Mouse (Mus musculus) ES-Bruce4 (cell line): ENCODE measurements at regions not wholly inside any gene's neighbourhood (a gene's known extent, or its start where the extent isn't known, plus 50 kb on each side); places are given as distances from the start of the nearest gene placed in this dataset.

Experiments
- H3K27ac ChIP-seq: 2 replicates; pipeline ENCODE4 v1.5.1; 2012; ENCODE audit warnings: low read length, inconsistent platforms; ENCODE audit not compliant: insufficient read depth
- H3K27me3 ChIP-seq: 2 replicates; pipeline ENCODE4 v1.6.1; 2012; ENCODE audit warnings: mild to moderate bottlenecking, low read length, inconsistent platforms; ENCODE audit not compliant: control insufficient read depth, poor library complexity, insufficient read depth, severe bottlenecking
- H3K36me3 ChIP-seq: 2 replicates; pipeline ENCODE4 v1.6.1; 2012; ENCODE audit warnings: inconsistent platforms, mild to moderate bottlenecking, low read length, moderate library complexity; ENCODE audit not compliant: control insufficient read depth, poor library complexity, insufficient read depth, severe bottlenecking
- H3K4me1 ChIP-seq: one replicate; pipeline ENCODE4 v1.8.1; 2011; ENCODE audit warnings: low read length; ENCODE audit not compliant: control insufficient read depth, insufficient read depth
- H3K4me3 ChIP-seq: 2 replicates; pipeline ENCODE4 v1.5.1; 2011; ENCODE audit warnings: low read depth, mild to moderate bottlenecking, low read length
- H3K9ac ChIP-seq: 2 replicates; pipeline ENCODE4 v1.6.1; 2012; ENCODE audit warnings: low read depth, mild to moderate bottlenecking, inconsistent platforms; ENCODE audit not compliant: poor library complexity, severe bottlenecking
- H3K9me3 ChIP-seq: replicated peaks from 2 replicates; pipeline ENCODE4 v1.6.1; 2012; ENCODE audit warnings: mild to moderate bottlenecking, low read length, inconsistent platforms; ENCODE audit not compliant: control insufficient read depth, poor library complexity, insufficient read depth, severe bottlenecking
- CTCF ChIP-seq: IDR thresholded peaks from one replicate; pipeline ENCODE4 v1.8.1; 2011; ENCODE audit warnings: low read depth, low read length
- EP300 ChIP-seq: IDR thresholded peaks from 2 replicates; pipeline ENCODE4 v1.6.1; 2011; ENCODE audit warnings: low read depth, low read length; ENCODE audit not compliant: insufficient read depth
- POLR2A ChIP-seq: IDR thresholded peaks from one replicate; pipeline ENCODE4 v1.8.1; 2011; ENCODE audit warnings: low read length; ENCODE audit not compliant: insufficient read depth

GRCm38 (mm10) chr12:79890291-79890690 lies 222.5 kb downstream of the Zfp36l1 start:
- Histone ChIP-seq H3K27me3 (no peaks in the 10 kb centered on the region), H3K4me3 (no peak overlapping the region), H3K27ac (no peak overlapping the region), H3K4me1 (peaks cover 3% of the 10 kb centered on the region), H3K36me3 (no peaks in the 10 kb centered on the region), H3K9me3 (no peaks in the 10 kb centered on the region), H3K9ac (no peak overlapping the region)
- TF ChIP-seq POLR2A = no peak
- TF ChIP-seq EP300 = no peak
- TF ChIP-seq CTCF = no peak

- Histone ChIP-seq H3K4me1 (peaks cover 3% of the 10 kb centered on the region), H3K36me3 (no peaks in the 10 kb centered on the region), H3K27ac (no peak overlapping the region)
Measured at GRCm38 (mm10) chr12:79888812-79889211, 224.0 kb downstream of the Zfp36l1 start.

GRCm38 (mm10) chr12:79888086-79888485 lies 224.7 kb downstream of the Zfp36l1 start:
- Histone ChIP-seq H3K9me3 (no peaks in the 10 kb centered on the region), H3K4me1 (peaks cover 3% of the 10 kb centered on the region), H3K4me3 (no peak overlapping the region), H3K27ac (no peak overlapping the region), H3K9ac (no peak overlapping the region), H3K36me3 (no peaks in the 10 kb centered on the region), H3K27me3 (no peaks in the 10 kb centered on the region)
- no peak for TF ChIP-seq EP300
- no peak for TF ChIP-seq POLR2A
- no peak for TF ChIP-seq CTCF

More at GRCm38 (mm10) chr12:79888812-79889211, 224.0 kb downstream of the Zfp36l1 start:
- Histone ChIP-seq H3K4me3 (no peak overlapping the region), H3K9me3 (no peaks in the 10 kb centered on the region), H3K9ac (no peak overlapping the region), H3K27me3 (no peaks in the 10 kb centered on the region)
- TF ChIP-seq POLR2A (no peak), EP300 (no peak), CTCF (no peak)

- TF ChIP-seq EP300 (no peak), POLR2A (no peak), CTCF (no peak)
- Histone ChIP-seq H3K4me1 (peaks cover 3% of the 10 kb centered on the region), H3K9ac (no peak overlapping the region), H3K36me3 (no peaks in the 10 kb centered on the region), H3K4me3 (no peak overlapping the region), H3K9me3 (no peaks in the 10 kb centered on the region), H3K27ac (no peak overlapping the region), H3K27me3 (no peaks in the 10 kb centered on the region)
Measured at GRCm38 (mm10) chr12:79887225-79887886, 225.5 kb downstream of the Zfp36l1 start.

GRCm38 (mm10) chr12:79886494-79886893 lies 226.3 kb downstream of the Zfp36l1 start:
- H3K4me3 ChIP-seq = no peak overlapping the region
- H3K9ac ChIP-seq = no peak overlapping the region
- peaks cover 3% of the 10 kb centered on the region for H3K4me1 ChIP-seq
- no peaks in the 10 kb centered on the region for H3K9me3 ChIP-seq
- H3K36me3 ChIP-seq = no peaks in the 10 kb centered on the region
- H3K27me3 ChIP-seq = no peaks in the 10 kb centered on the region
- TF ChIP-seq CTCF = no peak
- TF ChIP-seq POLR2A = no peak
- no peak for TF ChIP-seq EP300
- H3K27ac ChIP-seq = no peak overlapping the region

- H3K36me3 ChIP-seq = no peaks in the 10 kb centered on the region
- no peaks in the 10 kb centered on the region for H3K27me3 ChIP-seq
- H3K27ac ChIP-seq = no peak overlapping the region
- H3K9ac ChIP-seq = no peak overlapping the region
- TF ChIP-seq CTCF (no peak), POLR2A (no peak), EP300 (no peak)
- no peak overlapping the region for H3K4me3 ChIP-seq
- no peaks in the 10 kb centered on the region for H3K9me3 ChIP-seq
- H3K4me1 ChIP-seq = no peaks in the 10 kb centered on the region
Measured at GRCm38 (mm10) chr12:79885286-79885685, 227.5 kb downstream of the Zfp36l1 start.
